8 mouse cellular contexts compared by ENCODE assay signal in the genomic region with DNA sequence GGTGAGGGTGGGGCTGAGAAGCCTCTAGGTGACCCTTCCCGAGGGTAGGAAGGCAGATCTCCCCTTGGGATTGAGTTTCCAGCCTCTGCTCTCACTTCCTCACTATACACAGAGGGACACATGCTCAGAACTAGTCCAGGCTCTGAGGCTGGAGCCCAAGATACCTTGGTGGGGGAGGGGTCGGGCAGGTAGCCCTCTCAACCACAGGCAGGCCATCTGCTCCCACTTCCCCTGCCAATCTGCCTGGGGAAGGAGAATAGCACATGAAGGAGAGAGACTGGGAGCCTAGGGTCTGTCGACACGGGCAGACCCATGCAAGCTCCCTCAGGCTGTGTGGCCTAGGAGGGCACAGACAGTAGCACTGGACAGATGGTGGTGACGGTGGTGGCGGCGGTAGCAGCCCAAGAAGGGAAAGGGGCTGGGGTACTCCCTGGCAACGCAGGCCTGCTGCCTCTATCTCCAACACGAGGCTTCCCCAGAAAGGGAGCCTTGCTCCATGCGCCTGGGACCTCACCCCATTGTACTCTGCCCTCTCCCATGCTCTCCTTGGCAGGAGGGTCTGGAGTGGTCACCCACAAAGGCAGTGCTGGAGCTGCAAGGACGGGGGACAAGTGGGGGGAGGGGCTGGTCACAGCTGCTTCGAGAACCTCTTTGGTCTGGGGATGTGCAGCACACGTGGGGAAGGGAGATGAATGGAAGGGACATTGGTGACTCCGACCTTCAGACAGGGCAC. TPM values are rescaled to one million over a fixed set of nuclear protein-coding genes. Genes with fewer than 3 reads are reported as not detected.
DNase-seq lines count a peak whose midpoint lies in the region; ATAC-seq and TF ChIP-seq lines count a peak whose summit lies in the region.

No protein-coding gene starts in this region.

- H3K9me3 ChIP-seq in heart, embryonic 13.5 days = no peaks in the 10 kb centered on the region
- H3K9me3 ChIP-seq in forebrain, embryonic 11.5 days (ENCODE audit: control insufficient read depth, low read length) = no peaks in the 10 kb centered on the region
- H3K9me3 ChIP-seq in liver, embryonic 14.5 days (ENCODE audit: control insufficient read depth, low read length) = no peaks in the 10 kb centered on the region

- H3K4me1 ChIP-seq in heart, embryonic 13.5 days = peaks cover 27% of the 10 kb centered on the region
- peaks cover 7% of the 10 kb centered on the region for H3K4me1 ChIP-seq in bone marrow macrophage, adult 2 months (ENCODE audit: control insufficient read depth, insufficient read depth, low read length)
- H3K4me1 ChIP-seq in forebrain, embryonic 11.5 days (replicated peaks; ENCODE audit: control insufficient read depth, insufficient read depth, low read length) = peaks cover 20% of the 10 kb centered on the region
- peaks cover 0 to 2% of the 10 kb centered on the region in 2 experiments; a peak in 2 of 4 replicates for H3K4me1 ChIP-seq in liver, embryonic 14.5 days (replicated peaks; ENCODE audit: control insufficient read depth in 2 of 2, insufficient read depth in 2 of 2, low read length in 1 of 2)

- DNase-seq in heart, adult 18-20 months = no peak
- peak; percentile 68 for DNase-seq in forebrain, embryonic 11.5 days (ENCODE audit: low spot score)
- no peak for DNase-seq in liver, embryonic 14.5 days (ENCODE audit: low read depth in 3 of 3, low spot score in 3 of 3)
- no peak for DNase-seq in spleen, adult 18-20 months
- no peak for DNase-seq in adrenal gland, postnatal 25 days
- no peak for DNase-seq in urinary bladder, adult 18-20 months (ENCODE audit: low spot score in 2 of 2)

- H3K9ac ChIP-seq in heart, embryonic 13.5 days = peak overlapping the region; percentile 73
- peak overlapping the region; percentile 48 for H3K9ac ChIP-seq in forebrain, embryonic 11.5 days (ENCODE audit: low read length)
- no peak overlapping the region for H3K9ac ChIP-seq in liver, embryonic 14.5 days (replicated peaks)

- peak overlapping the region; percentile 91 for H3K4me2 ChIP-seq in heart, embryonic 13.5 days
- H3K4me2 ChIP-seq in forebrain, embryonic 11.5 days (ENCODE audit: low read depth, low read length, severe bottlenecking) = peak overlapping the region; percentile 58
- H3K4me2 ChIP-seq in liver, embryonic 14.5 days (ENCODE audit: low read depth) = peak overlapping the region; percentile 50; the same call in 1 of the 2 replicates

- no peak for ATAC-seq in heart, embryonic 13.5 days (ENCODE audit: extremely low read depth, insufficient number of reproducible peaks, low FRiP score, low TSS enrichment)
- ATAC-seq in forebrain, embryonic 11.5 days (replicated peaks; ENCODE audit: low FRiP score) = peak; percentile 40; the same call in 1 of the 2 replicates
- ATAC-seq in liver, embryonic 14.5 days (ENCODE audit: insufficient read depth) = no peak

- TF ChIP-seq POLR2A in bone marrow macrophage, adult 2 months (IDR thresholded peaks at IDR 0.05; ENCODE audit: borderline replicate concordance, low read depth, low read length) = no peak

- no peak for TF ChIP-seq EP300 in liver, embryonic 14.5 days (IDR thresholded peaks at IDR 0.05; ENCODE audit: low read depth)

- WGBS in heart, embryonic 13.5 days = 16% methylated on average over 13 of the region's 14 CpGs
- 14% methylated on average over 14 of the region's 14 CpGs for WGBS in forebrain, embryonic 11.5 days
- WGBS in liver, embryonic 14.5 days (ENCODE audit: insufficient replicate concordance) = 38% methylated on average over 14 of the region's 14 CpGs

- peak overlapping the region; percentile 56 for H3K4me3 ChIP-seq in heart, embryonic 13.5 days
- peak overlapping the region; percentile 53 for H3K4me3 ChIP-seq in bone marrow macrophage, adult 2 months (ENCODE audit: insufficient read depth, low read length)
- peak overlapping the region; percentile 31 for H3K4me3 ChIP-seq in forebrain, embryonic 11.5 days (ENCODE audit: low read depth, low read length)
- H3K4me3 ChIP-seq in liver, embryonic 14.5 days (ENCODE audit: insufficient read depth in 1 of 2, low read depth in 2 of 2, low read length in 2 of 2) = no peak overlapping the region

- H3K27me3 ChIP-seq in heart, embryonic 13.5 days (replicated peaks) = peaks cover 72% of the 10 kb centered on the region
- peaks cover 41% of the 10 kb centered on the region for H3K27me3 ChIP-seq in forebrain, embryonic 11.5 days (ENCODE audit: control insufficient read depth, insufficient read depth, low read length)
- peaks cover 56% of the 10 kb centered on the region for H3K27me3 ChIP-seq in liver, embryonic 14.5 days (ENCODE audit: control insufficient read depth, insufficient read depth, low read length)

- H3K36me3 ChIP-seq in heart, embryonic 13.5 days = no peaks in the 10 kb centered on the region
- H3K36me3 ChIP-seq in forebrain, embryonic 11.5 days (ENCODE audit: control insufficient read depth, insufficient read depth, low read length) = no peaks in the 10 kb centered on the region
- H3K36me3 ChIP-seq in liver, embryonic 14.5 days (replicated peaks; ENCODE audit: control insufficient read depth, insufficient read depth, low read depth) = no peaks in the 10 kb centered on the region

- no peak overlapping the region for H3K27ac ChIP-seq in heart, embryonic 13.5 days (replicated peaks)
- no peak overlapping the region for H3K27ac ChIP-seq in bone marrow macrophage, adult 2 months (ENCODE audit: insufficient read depth, low read depth, low read length)
- no peak overlapping the region for H3K27ac ChIP-seq in forebrain, embryonic 11.5 days (ENCODE audit: low read depth, low read length)
- H3K27ac ChIP-seq in liver, embryonic 14.5 days = no peak overlapping the region

- no peak for TF ChIP-seq CTCF in bone marrow macrophage, adult 2 months (IDR thresholded peaks at IDR 0.05; ENCODE audit: low read depth, low read length)
- no peak for TF ChIP-seq CTCF in liver, embryonic 14.5 days (IDR thresholded peaks at IDR 0.05; ENCODE audit: low read depth)

RNA-seq across cellular contexts. Expression of a gene that starts 4.3 kb away (rescaled TPM):
- polyA plus RNA-seq in heart, embryonic 13.5 days (2015; fragmentation: Nextera tagmentation; extraction: Ambion mirVana) = 7.3 TPM in 2 replicates
- total RNA-seq in heart, adult 18-20 months (2021) = 1 to 10 TPM; 4.1 to 4.6 TPM
- 5.0 and 6.1 TPM in 2 replicates for polyA plus RNA-seq in bone marrow macrophage, adult 2 months (2012; ENCODE audit: insufficient read depth, insufficient read length, missing spikeins)
- 17.8 and 21.5 TPM in 2 replicates for polyA plus RNA-seq in forebrain, embryonic 11.5 days (2014; fragmentation: Nextera tagmentation; extraction: Ambion mirVana)
- 3.3 and 3.4 TPM in 2 replicates for polyA plus RNA-seq in liver, embryonic 14.5 days (2012; rRNA removed)
- polyA plus RNA-seq in liver, embryonic 14.5 days (2014; fragmentation: Nextera tagmentation; extraction: Ambion mirVana) = 5.4 and 6.3 TPM in 2 replicates
- 7.5 and 7.9 TPM in 2 replicates for total RNA-seq in adrenal gland, postnatal 25 days (2021)

RNA-seq across cellular contexts. Expression of a gene that starts 4.3 kb away (rescaled TPM):
- polyA plus RNA-seq in heart, embryonic 13.5 days (2015; fragmentation: Nextera tagmentation; extraction: Ambion mirVana) = 11.9 and 12.0 TPM in 2 replicates
- total RNA-seq in heart, adult 18-20 months (2021) = 1 to 10 TPM; 7.7 to 7.9 TPM
- 4.4 and 6.1 TPM in 2 replicates for polyA plus RNA-seq in bone marrow macrophage, adult 2 months (2012; ENCODE audit: insufficient read depth, insufficient read length, missing spikeins)
- 20.5 and 21.5 TPM in 2 replicates for polyA plus RNA-seq in forebrain, embryonic 11.5 days (2014; fragmentation: Nextera tagmentation; extraction: Ambion mirVana)
- polyA plus RNA-seq in liver, embryonic 14.5 days (2012; rRNA removed) = 2.8 and 3.6 TPM in 2 replicates
- polyA plus RNA-seq in liver, embryonic 14.5 days (2014; fragmentation: Nextera tagmentation; extraction: Ambion mirVana) = 11.1 and 11.9 TPM in 2 replicates
- 8.9 and 14.0 TPM in 2 replicates for total RNA-seq in adrenal gland, postnatal 25 days (2021)

RNA-seq across cellular contexts. Expression of a gene that starts 8.4 kb away (rescaled TPM):
- 1.5 and 1.8 TPM in 2 replicates for polyA plus RNA-seq in heart, embryonic 13.5 days (2015; fragmentation: Nextera tagmentation; extraction: Ambion mirVana)
- 1 to 10 TPM; 4.8 to 5.7 TPM for total RNA-seq in heart, adult 18-20 months (2021)
- 2.8 and 3.3 TPM in 2 replicates for polyA plus RNA-seq in bone marrow macrophage, adult 2 months (2012; ENCODE audit: insufficient read depth, insufficient read length, missing spikeins)
- polyA plus RNA-seq in forebrain, embryonic 11.5 days (2014; fragmentation: Nextera tagmentation; extraction: Ambion mirVana) = 1.6 and 1.7 TPM in 2 replicates
- 2.1 and 2.7 TPM in 2 replicates for polyA plus RNA-seq in liver, embryonic 14.5 days (2012; rRNA removed)
- 0.27 and 0.42 TPM in 2 replicates for polyA plus RNA-seq in liver, embryonic 14.5 days (2014; fragmentation: Nextera tagmentation; extraction: Ambion mirVana)
- 16.8 and 19.5 TPM in 2 replicates for total RNA-seq in adrenal gland, postnatal 25 days (2021)

RNA-seq across cellular contexts. Expression of a gene that starts 30.3 kb away (rescaled TPM):
- 39.4 and 43.6 TPM in 2 replicates for polyA plus RNA-seq in heart, embryonic 13.5 days (2015; fragmentation: Nextera tagmentation; extraction: Ambion mirVana)
- 10 to 100 TPM; 85.2 to 97.5 TPM for total RNA-seq in heart, adult 18-20 months (2021)
- polyA plus RNA-seq in bone marrow macrophage, adult 2 months (2012; ENCODE audit: insufficient read depth, insufficient read length, missing spikeins) = 115 and 134 TPM in 2 replicates
- polyA plus RNA-seq in forebrain, embryonic 11.5 days (2014; fragmentation: Nextera tagmentation; extraction: Ambion mirVana) = 46.8 and 48.5 TPM in 2 replicates
- 12.8 and 27.9 TPM in 2 replicates for polyA plus RNA-seq in liver, embryonic 14.5 days (2012; rRNA removed)
- 34.6 and 35.4 TPM in 2 replicates for polyA plus RNA-seq in liver, embryonic 14.5 days (2014; fragmentation: Nextera tagmentation; extraction: Ambion mirVana)
- 226 and 231 TPM in 2 replicates for total RNA-seq in adrenal gland, postnatal 25 days (2021)

RNA-seq across cellular contexts. Expression of a gene that starts 33.2 kb away (rescaled TPM):
- polyA plus RNA-seq in heart, embryonic 13.5 days (2015; fragmentation: Nextera tagmentation; extraction: Ambion mirVana) = 80.9 and 83.2 TPM in 2 replicates
- total RNA-seq in heart, adult 18-20 months (2021) = 10 to 100 TPM; 14.6 to 17.7 TPM
- 22.7 and 23.7 TPM in 2 replicates for polyA plus RNA-seq in bone marrow macrophage, adult 2 months (2012; ENCODE audit: insufficient read depth, insufficient read length, missing spikeins)
- 152 and 156 TPM in 2 replicates for polyA plus RNA-seq in forebrain, embryonic 11.5 days (2014; fragmentation: Nextera tagmentation; extraction: Ambion mirVana)
- 35.0 and 35.7 TPM in 2 replicates for polyA plus RNA-seq in liver, embryonic 14.5 days (2012; rRNA removed)
- 50.6 and 51.4 TPM in 2 replicates for polyA plus RNA-seq in liver, embryonic 14.5 days (2014; fragmentation: Nextera tagmentation; extraction: Ambion mirVana)
- 23.8 and 28.0 TPM in 2 replicates for total RNA-seq in adrenal gland, postnatal 25 days (2021)

Comparison
In these comparisons a context has a peak if more than half of its experiments do, and no peak if none do; other contexts are left out.
1. H3K4me3 ChIP-seq: peak in heart, embryonic 13.5 days (single experiment), bone marrow macrophage, adult 2 months (single experiment) and forebrain, embryonic 11.5 days (single experiment); none in liver, embryonic 14.5 days (0 of 2).
2. Peak in every context shown above with its lines, with median percentiles within 50 percentile points of each other: H3K4me2 ChIP-seq.